Mouse (Mus musculus) limb, embryonic 10.5 days (tissue): Measurements from ENCODE around the gene Pde11a. TPM values are rescaled to one million over a fixed set of nuclear protein-coding genes. Genes with fewer than 3 reads are reported as not detected.

ENCODE experiments used
- DNase-seq: peaks from one replicate; pipeline ENCODE4 v3.0.0-alpha.2; 2017; ENCODE audit warnings: low spot score
- H3K27ac ChIP-seq: fragments of 300-500 bp; sonication (generic); 2 replicates; pipeline ENCODE4 v1.5.1; 2016; ENCODE audit warnings: mild to moderate bottlenecking
- H3K27me3 ChIP-seq: fragments of 300-500 bp; sonication (generic); 2 replicates; pipeline ENCODE4 v1.6.1; 2016; ENCODE audit warnings: low read depth, mild to moderate bottlenecking; ENCODE audit not compliant: poor library complexity, severe bottlenecking
- H3K36me3 ChIP-seq: fragments of 300-500 bp; sonication (generic); 2 replicates; pipeline ENCODE4 v1.6.1; 2016; ENCODE audit warnings: mild to moderate bottlenecking, moderate library complexity
- H3K4me1 ChIP-seq: fragments of 300-500 bp; sonication (generic); 2 replicates; pipeline ENCODE4 v1.6.1; 2016
- H3K4me3 ChIP-seq: fragments of 300-500 bp; sonication (generic); 2 replicates; pipeline ENCODE4 v1.5.1; 2016; ENCODE audit warnings: mild to moderate bottlenecking, moderate library complexity
- H3K9me3 ChIP-seq: fragments of 300-500 bp; sonication (generic); replicated peaks from 2 replicates; pipeline ENCODE4 v1.6.1; 2016; ENCODE audit warnings: mild to moderate bottlenecking
- WGBS: fragments of 180-500 bp; shearing (Covaris S2); methylation state at CpG from one replicate; pipeline ENCODE4 v1.1.7; 2016; 5-methylcytosine and 5-hydroxymethylcytosine counted together
- polyA plus RNA-seq: library from polyadenylated mRNA; unstranded; fragments of >200 nt; fragmentation: Nextera tagmentation; extraction: Ambion mirVana; gene quantifications from 2 replicates; pipeline ENCODE4 v1.2.1, GENCODE M21; 2016

The Pde11a gene
- polyA plus RNA-seq, 1 experiment from 2014 or later, result 0.25 TPM

GRCm38 (mm10) chr2:76122167-76122566 is 216.4 kb downstream of the Pde11a start:
- no peak overlapping the region for H3K4me3 ChIP-seq
- no peaks in the 10 kb centered on the region for H3K36me3 ChIP-seq
- no peak overlapping the region for H3K27ac ChIP-seq
- no peaks in the 10 kb centered on the region for H3K27me3 ChIP-seq
- no peaks in the 10 kb centered on the region for H3K9me3 ChIP-seq
- no peak for DNase-seq
- H3K4me1 ChIP-seq, result peaks cover 6% of the 10 kb centered on the region
- WGBS, result 93% methylated on average over 6 of the region's 6 CpGs

GRCm38 (mm10) chr2:76119848-76120247 is 218.7 kb downstream of the Pde11a start:
- Histone ChIP-seq H3K27me3 (no peaks in the 10 kb centered on the region), H3K9me3 (no peaks in the 10 kb centered on the region), H3K27ac (no peak overlapping the region), H3K4me1 (peaks cover 8% of the 10 kb centered on the region), H3K4me3 (no peak overlapping the region), H3K36me3 (no peaks in the 10 kb centered on the region)
- WGBS, result 69% methylated on average over 2 of the region's 2 CpGs
- no peak for DNase-seq

- no peak for DNase-seq
- no peaks in the 10 kb centered on the region for H3K36me3 ChIP-seq
- no peak overlapping the region for H3K4me3 ChIP-seq
- H3K4me1 ChIP-seq, result peaks cover 12% of the 10 kb centered on the region
- H3K9me3 ChIP-seq, result no peaks in the 10 kb centered on the region
- 0 out of 2 replicates have a peak, but pooled peaks cover 2% of the 10 kb centered on the region for H3K27me3 ChIP-seq
- no peak overlapping the region for H3K27ac ChIP-seq
- WGBS, result 56% methylated on average over 5 of the region's 5 CpGs
Measured at GRCm38 (mm10) chr2:76118491-76118890, 220.1 kb downstream of the Pde11a start.

- peaks cover 12% of the 10 kb centered on the region for H3K4me1 ChIP-seq
Measured at GRCm38 (mm10) chr2:76117219-76117618, 221.4 kb downstream of the Pde11a start.

GRCm38 (mm10) chr2:76115696-76116095 is 222.9 kb downstream of the Pde11a start:
- H3K4me1 ChIP-seq, result peaks cover 12% of the 10 kb centered on the region
- H3K9me3 ChIP-seq, result no peaks in the 10 kb centered on the region
- H3K4me3 ChIP-seq, result no peak overlapping the region
- H3K36me3 ChIP-seq, result no peaks in the 10 kb centered on the region
- 0 out of 2 replicates have a peak, but pooled peaks cover 5% of the 10 kb centered on the region for H3K27me3 ChIP-seq
- no peak overlapping the region for H3K27ac ChIP-seq
- DNase-seq, result peak; percentile 79
- 31% methylated on average over 1 of the region's 1 CpGs for WGBS

More at GRCm38 (mm10) chr2:76117219-76117618, 221.4 kb downstream of the Pde11a start:
- no peaks in the 10 kb centered on the region for H3K9me3 ChIP-seq
- H3K27ac ChIP-seq, result no peak overlapping the region
- no peaks in the 10 kb centered on the region for H3K36me3 ChIP-seq
- WGBS, result 96% methylated on average over 1 of the region's 1 CpGs
- no peak for DNase-seq
- H3K4me3 ChIP-seq, result no peak overlapping the region
- H3K27me3 ChIP-seq, result 0 out of 2 replicates have a peak, but pooled peaks cover 5% of the 10 kb centered on the region

GRCm38 (mm10) chr2:76114734-76115133 is 223.8 kb downstream of the Pde11a start:
- Histone ChIP-seq H3K27me3 (peaks cover 11% of the 10 kb centered on the region; the same call in 1 of the 2 replicates), H3K9me3 (no peaks in the 10 kb centered on the region), H3K4me1 (peaks cover 16% of the 10 kb centered on the region), H3K4me3 (no peak overlapping the region), H3K36me3 (no peaks in the 10 kb centered on the region), H3K27ac (no peak overlapping the region)
- 23% methylated on average over 6 of the region's 6 CpGs for WGBS
- peak; percentile 78 for DNase-seq

- 52% methylated on average over 8 of the region's 8 CpGs for WGBS
- DNase-seq, result no peak
- Histone ChIP-seq H3K36me3 (no peaks in the 10 kb centered on the region), H3K27ac (peak overlapping the region; percentile 66), H3K27me3 (peaks cover 16% of the 10 kb centered on the region; the same call in 1 of the 2 replicates), H3K4me3 (no peak overlapping the region), H3K9me3 (no peaks in the 10 kb centered on the region), H3K4me1 (peaks cover 53% of the 10 kb centered on the region)
Measured at GRCm38 (mm10) chr2:76109653-76110052, 228.9 kb downstream of the Pde11a start.

- peak overlapping the region; percentile 72 for H3K27ac ChIP-seq
- 0 out of 2 replicates have a peak, but pooled peaks cover 15% of the 10 kb centered on the region for H3K27me3 ChIP-seq
- H3K9me3 ChIP-seq, result no peaks in the 10 kb centered on the region
- DNase-seq, result peak; percentile 64
- peaks cover 74% of the 10 kb centered on the region for H3K4me1 ChIP-seq
- H3K36me3 ChIP-seq, result no peaks in the 10 kb centered on the region
- no peak overlapping the region for H3K4me3 ChIP-seq
- WGBS, result 19% methylated on average over 14 of the region's 14 CpGs
Measured at GRCm38 (mm10) chr2:76101889-76102602, 236.5 kb downstream of the Pde11a start.

- no peak overlapping the region for H3K27ac ChIP-seq
- H3K4me3 ChIP-seq, result no peak overlapping the region
- DNase-seq, result no peak
- 0 out of 2 replicates have a peak, but pooled peaks cover 15% of the 10 kb centered on the region for H3K27me3 ChIP-seq
- H3K36me3 ChIP-seq, result no peaks in the 10 kb centered on the region
- no peaks in the 10 kb centered on the region for H3K9me3 ChIP-seq
- H3K4me1 ChIP-seq, result peaks cover 61% of the 10 kb centered on the region
- WGBS, result 74% methylated on average over 9 of the region's 9 CpGs
Measured at GRCm38 (mm10) chr2:76100597-76100996, 238.0 kb downstream of the Pde11a start.

- Histone ChIP-seq H3K36me3 (no peaks in the 10 kb centered on the region), H3K9me3 (no peaks in the 10 kb centered on the region), H3K27ac (no peak overlapping the region), H3K4me1 (peaks cover 54% of the 10 kb centered on the region), H3K4me3 (no peak overlapping the region), H3K27me3 (0 out of 2 replicates have a peak, but pooled peaks cover 15% of the 10 kb centered on the region)
- no peak for DNase-seq
- 44% methylated on average over 9 of the region's 9 CpGs for WGBS
Measured at GRCm38 (mm10) chr2:76099726-76100347, 238.7 kb downstream of the Pde11a start.

- H3K27ac ChIP-seq, result no peak overlapping the region
- H3K27me3 ChIP-seq, result 0 out of 2 replicates have a peak, but pooled peaks cover 12% of the 10 kb centered on the region
- H3K4me3 ChIP-seq, result no peak overlapping the region
- H3K9me3 ChIP-seq, result no peaks in the 10 kb centered on the region
- peaks cover 54% of the 10 kb centered on the region for H3K4me1 ChIP-seq
- DNase-seq, result no peak
- WGBS, result 9% methylated on average over 8 of the region's 8 CpGs
- H3K36me3 ChIP-seq, result no peaks in the 10 kb centered on the region
Measured at GRCm38 (mm10) chr2:76098381-76098780, 240.2 kb downstream of the Pde11a start.

- Histone ChIP-seq H3K27me3 (0 out of 2 replicates have a peak, but pooled peaks cover 12% of the 10 kb centered on the region), H3K4me1 (peaks cover 54% of the 10 kb centered on the region), H3K36me3 (no peaks in the 10 kb centered on the region), H3K27ac (no peak overlapping the region; the same call in 1 of the 2 replicates), H3K9me3 (no peaks in the 10 kb centered on the region), H3K4me3 (no peak overlapping the region)
- 48% methylated on average over 7 of the region's 7 CpGs for WGBS
- DNase-seq, result no peak
Measured at GRCm38 (mm10) chr2:76097847-76098246, 240.7 kb downstream of the Pde11a start.

GRCm38 (mm10) chr2:76097284-76097683 is 241.3 kb downstream of the Pde11a start:
- Histone ChIP-seq H3K27me3 (0 out of 2 replicates have a peak, but pooled peaks cover 12% of the 10 kb centered on the region), H3K36me3 (no peaks in the 10 kb centered on the region), H3K4me1 (peaks cover 52% of the 10 kb centered on the region), H3K4me3 (no peak overlapping the region), H3K27ac (no peak overlapping the region; the same call in 1 of the 2 replicates), H3K9me3 (no peaks in the 10 kb centered on the region)
- DNase-seq, result no peak
- 83% methylated on average over 8 of the region's 8 CpGs for WGBS
